Mouse (Mus musculus) lung, postnatal 0 days (tissue): ENCODE results near the gene Cul7.

Experiments
- CTCF ChIP-seq: IDR thresholded peaks from 2 replicates; pipeline ENCODE4 v1.5.1; 2016; ENCODE audit warnings: antibody characterized with exemption, mild to moderate bottlenecking
- EP300 ChIP-seq: IDR thresholded peaks from 2 replicates; pipeline ENCODE4 v1.6.1; 2016; ENCODE audit warnings: antibody characterized with exemption, mild to moderate bottlenecking, control low read depth

DNA sequence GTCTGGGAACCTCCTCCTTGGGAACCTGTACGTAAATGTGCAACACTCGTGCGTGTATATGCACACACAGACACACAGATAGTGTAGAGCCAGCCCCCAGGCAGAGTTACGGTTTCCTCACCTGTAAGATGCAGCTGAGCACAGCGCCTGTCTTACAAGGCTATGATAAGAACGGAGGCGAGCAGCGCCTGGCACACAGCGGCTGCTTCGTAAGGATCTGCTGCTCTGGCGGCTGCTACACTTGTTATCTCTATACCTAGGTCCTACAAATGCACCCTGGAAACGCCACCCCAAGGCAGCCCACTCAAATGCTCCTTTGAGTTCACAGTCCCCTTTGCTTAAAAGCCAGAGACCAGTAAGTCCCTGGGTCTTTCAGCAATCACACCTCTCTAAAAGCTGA lies 40.5 kb downstream of the Cul7 start:
- no peak for TF ChIP-seq CTCF
- no peak for TF ChIP-seq EP300
